Mouse (Mus musculus) gastrocnemius, postnatal 10 days (tissue): ENCODE results near the gene Cntn1. TPM values are rescaled to one million over a fixed set of nuclear protein-coding genes. Genes with fewer than 3 reads are reported as not detected.

ENCODE experiments used
- DNase-seq: peaks from one replicate; pipeline ENCODE4 v3.0.0; 2021; ENCODE audit warnings: mixed read lengths
- total RNA-seq, 2 experiments: library from RNA; stranded (reverse); gene quantifications; 2 replicates each; pipeline ENCODE4 v1.2.3; 2021

The Cntn1 gene
- total RNA-seq, 2 experiments from 2014 or later, result 2.0 to 2.7 TPM

DNA sequence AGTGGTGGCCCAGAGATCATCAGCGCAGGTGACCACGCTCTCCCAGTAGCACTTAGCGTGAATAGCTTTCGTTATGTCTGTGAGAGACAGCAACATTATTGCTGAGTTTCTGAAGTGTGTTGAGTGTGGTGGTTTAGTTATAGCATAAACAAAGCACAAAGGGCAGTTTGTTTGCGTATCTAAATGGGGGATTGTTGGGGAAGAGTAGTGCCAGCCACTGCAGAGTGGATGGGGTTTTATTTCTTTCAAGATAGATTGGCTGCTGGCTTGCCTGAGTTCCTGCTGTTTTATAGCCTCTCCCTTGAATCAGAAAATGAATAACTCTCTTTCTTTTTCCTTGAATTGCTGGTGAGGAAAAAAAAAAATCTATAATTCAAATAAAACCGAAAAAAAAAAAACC, 86.1 kb downstream of the Cntn1 start:
- no peak for DNase-seq

GRCm38 (mm10) chr15:92141972-92142371, 91.0 kb downstream of the Cntn1 start:
- no peak for DNase-seq

- DNase-seq, result no peak
These were observed 104.0 kb downstream of the Cntn1 start for GRCm38 (mm10) chr15:92154921-92155320.

GRCm38 (mm10) chr15:92160855-92161162, 109.8 kb downstream of the Cntn1 start:
- DNase-seq, result no peak

DNA sequence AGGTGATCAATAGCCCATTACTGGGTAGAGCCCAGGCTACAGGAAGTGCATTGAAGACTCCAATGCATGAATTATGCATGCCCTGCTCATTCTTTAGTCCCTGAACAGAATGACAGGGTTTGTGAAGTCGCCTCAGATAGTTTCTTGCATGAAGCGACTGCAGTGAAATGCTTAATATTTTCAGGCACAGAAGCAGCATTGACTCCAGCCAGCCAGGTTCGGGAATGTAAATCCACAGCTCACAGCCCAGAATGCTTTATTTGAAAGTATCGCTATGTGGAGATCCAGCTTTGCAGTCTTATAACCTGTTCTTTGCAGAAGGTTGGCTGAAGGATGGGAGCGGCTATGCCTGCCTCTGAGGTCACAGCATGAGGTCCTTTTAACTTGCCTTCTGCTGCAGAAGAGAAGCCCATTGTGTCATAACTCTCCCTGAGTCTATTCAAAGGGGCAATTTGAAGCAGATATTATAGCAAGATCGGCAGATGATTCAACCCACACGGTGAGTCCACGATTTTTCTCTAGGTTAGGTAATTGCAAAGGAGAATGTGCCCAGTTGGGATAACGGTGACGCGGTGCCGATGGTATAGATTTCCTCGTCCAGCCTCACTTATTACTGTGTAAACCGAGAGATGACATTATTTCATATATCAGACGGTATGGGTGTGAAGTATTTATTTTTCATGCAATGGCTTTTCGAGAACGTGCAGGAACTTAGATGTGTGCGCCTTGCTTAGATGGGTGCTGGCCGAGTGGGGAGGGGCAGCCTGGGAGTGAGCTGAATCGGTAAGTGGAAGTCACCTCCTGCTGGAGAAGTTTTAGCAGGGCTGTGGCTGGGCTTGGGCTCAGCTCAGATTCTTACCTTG, 110.4 kb downstream of the Cntn1 start:
- no peak for DNase-seq

GRCm38 (mm10) chr15:92162835-92163234, 111.9 kb downstream of the Cntn1 start:
- no peak for DNase-seq

- DNase-seq, result no peak
These were observed 113.2 kb downstream of the Cntn1 start for GRCm38 (mm10) chr15:92164127-92164526.

DNA sequence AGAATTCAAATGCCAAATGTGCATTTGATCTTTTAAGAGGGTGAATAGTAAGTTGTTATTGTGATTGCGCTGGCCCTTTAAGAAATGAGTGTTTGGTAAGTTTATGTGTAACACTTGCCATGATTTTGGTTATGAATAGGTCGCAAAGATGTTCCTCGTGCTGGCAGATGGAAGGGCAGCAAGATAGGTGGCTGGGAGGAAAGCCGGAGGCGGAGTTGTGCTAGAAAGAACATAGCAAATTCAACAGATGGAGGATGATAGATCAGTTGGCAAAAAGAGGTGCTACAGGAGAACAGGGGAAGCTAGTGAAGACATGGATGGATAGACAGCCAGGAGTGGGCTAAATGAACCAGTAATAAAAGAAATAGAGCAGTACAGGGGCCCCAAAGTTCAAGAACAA, 115.3 kb downstream of the Cntn1 start:
- no peak for DNase-seq

DNA sequence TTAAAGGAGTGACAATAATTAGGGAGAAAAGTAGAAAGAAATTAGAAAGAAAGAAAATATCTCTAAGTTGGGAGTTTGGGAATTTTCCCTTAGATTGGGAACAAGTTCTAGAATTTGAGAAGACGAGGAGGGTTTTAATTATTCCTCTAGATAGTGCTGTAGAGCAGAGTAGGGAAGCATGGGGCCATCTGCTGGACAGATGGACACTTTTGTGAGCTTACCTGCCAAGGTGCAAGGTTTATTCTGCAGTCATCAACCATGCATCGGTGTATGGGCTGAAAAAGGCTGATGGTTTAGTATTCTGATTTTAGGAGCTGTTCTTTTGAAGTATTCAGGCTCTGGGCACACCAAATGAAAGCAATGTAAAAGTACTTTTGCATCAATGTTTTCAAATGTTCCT, 124.8 kb downstream of the Cntn1 start:
- no peak for DNase-seq

- DNase-seq, result no peak
These were observed 126.4 kb downstream of the Cntn1 start for GRCm38 (mm10) chr15:92177413-92177812.

- no peak for DNase-seq
These were observed 134.5 kb downstream of the Cntn1 start for GRCm38 (mm10) chr15:92185484-92185883.

DNA sequence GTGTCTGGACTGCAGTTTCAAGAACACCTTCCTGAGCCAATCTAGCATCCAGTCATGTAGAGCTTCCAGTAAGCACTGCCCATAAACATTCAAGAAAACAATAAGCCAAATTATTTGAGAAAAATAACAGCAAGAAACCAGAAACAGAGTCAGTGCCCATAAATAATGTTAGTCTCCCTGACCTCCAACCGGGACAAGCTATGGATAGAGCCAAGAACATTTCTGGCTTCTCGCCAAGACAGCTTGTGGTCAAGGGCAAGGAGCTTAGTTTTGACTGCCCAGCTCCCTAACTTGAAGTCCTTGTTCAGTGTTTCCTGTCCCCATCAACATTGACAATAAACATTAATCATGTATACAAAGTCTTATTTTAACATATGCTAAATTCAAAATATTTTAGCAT, 139.0 kb downstream of the Cntn1 start:
- peak; percentile 13 for DNase-seq

- no peak for DNase-seq
These were observed 149.5 kb downstream of the Cntn1 start for GRCm38 (mm10) chr15:92200326-92200985.

- DNase-seq, result no peak
These were observed 155.7 kb downstream of the Cntn1 start for GRCm38 (mm10) chr15:92206695-92207094.

DNA sequence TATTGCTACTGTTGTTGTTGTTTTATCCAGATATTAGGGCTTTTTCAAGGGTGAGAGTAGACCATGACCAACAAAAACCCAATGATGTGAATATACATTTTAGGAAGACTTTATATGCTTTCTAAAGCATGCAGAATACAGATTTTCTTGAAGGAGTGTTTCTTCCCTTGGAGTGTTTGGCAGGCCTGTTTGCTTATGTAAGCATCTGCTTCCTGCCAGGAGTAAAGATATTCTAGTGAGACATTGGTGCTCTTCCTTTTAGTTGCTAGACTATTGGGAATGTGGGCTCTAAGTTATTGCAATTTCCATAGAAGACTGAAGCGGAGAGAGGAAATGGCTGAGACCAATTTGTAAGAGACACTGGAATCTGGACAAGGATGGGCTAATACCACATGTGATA, 158.8 kb downstream of the Cntn1 start:
- no peak for DNase-seq

DNA sequence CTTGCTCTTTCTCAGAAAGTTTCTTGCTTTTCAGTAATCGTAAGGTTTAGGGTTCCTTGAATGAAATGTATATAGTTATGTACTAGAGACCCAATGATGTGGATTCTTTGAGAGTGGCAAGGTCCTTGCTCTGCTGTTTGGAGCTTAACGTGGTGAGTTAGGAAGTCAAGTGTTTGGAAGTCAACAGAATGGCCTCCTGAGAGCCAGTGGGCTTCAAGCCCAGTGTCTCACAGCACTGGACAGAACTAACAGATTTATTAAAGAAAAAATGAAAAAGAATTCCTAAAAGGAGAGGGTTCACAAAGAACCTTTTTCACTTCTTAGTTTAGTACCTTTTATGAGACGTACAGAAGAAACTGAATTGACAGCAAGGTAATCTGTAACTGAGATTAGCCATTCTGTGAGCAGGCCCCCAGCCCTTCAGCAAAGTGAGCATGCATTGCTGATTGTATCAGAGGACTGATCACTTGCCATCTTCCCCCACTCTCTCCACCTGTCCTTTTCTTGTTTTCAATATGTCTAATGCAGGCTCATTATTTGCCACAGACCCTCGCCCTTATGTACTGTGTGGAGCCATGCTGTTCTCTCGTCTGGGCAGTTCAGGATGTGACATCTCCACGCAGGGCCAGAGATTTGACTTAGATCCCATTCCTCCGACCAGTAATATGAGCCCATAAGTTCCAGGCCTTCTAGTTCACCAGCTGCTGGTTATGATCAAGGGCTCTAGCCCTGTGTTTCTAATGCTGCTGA, 159.7 kb downstream of the Cntn1 start:
- no peak for DNase-seq

DNA sequence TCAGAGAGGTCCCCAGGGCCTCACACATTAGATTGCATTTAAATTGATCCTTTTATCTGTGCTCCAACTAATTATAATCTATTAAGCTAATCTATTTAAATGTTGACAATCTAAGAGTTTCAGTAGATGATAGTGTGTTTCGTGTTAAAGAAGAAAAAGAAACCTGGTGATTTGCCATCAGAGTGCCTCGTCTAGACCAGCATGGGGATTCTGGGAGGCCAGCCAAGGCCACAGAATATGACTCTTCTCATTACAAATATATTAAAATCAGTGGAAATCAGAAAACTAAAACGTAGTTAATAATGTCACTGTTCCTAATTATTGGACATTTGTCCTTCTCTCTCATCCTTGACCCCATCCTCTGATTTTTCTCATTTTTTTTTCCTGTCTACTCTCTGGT, 164.9 kb downstream of the Cntn1 start:
- no peak for DNase-seq

GRCm38 (mm10) chr15:92221446-92221845, 170.5 kb downstream of the Cntn1 start:
- DNase-seq, result no peak

DNA sequence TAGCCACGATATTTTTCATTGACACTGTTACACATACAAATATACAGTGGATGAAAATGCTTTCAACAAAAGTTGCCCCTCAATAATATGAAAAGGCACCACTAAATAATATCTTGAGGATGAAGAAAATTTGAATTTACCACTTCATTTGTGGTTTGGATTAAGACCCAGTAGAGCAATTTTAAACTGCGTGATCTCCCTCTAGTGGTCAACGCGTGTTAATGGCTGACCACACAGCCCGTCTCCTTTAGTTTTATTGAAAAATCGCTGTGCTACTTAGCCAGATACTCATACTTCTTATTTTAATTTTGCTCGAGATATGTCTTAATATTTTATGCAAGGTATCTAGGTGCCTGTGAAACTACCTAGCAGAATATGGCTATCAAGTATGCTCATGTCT, 180.4 kb downstream of the Cntn1 start:
- DNase-seq, result no peak

DNA sequence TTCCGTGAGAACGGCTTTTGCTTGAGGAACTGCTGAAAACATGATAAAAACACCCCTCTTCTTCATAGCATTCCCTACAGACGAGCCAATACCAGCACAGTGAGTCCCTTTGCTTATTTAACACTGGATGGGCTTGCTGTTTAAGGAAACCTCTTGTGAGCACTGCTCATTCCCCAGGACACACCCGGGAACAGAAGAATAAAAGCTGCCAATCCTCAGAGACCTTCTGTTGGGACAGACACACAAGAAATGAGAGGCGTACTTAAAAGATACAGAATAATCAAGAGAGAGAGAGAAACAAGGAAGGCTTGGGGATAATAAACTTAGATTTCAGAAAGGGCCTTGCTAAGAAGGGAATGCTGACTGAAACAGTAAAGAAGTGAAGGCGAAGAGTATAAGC, 184.9 kb downstream of the Cntn1 start:
- DNase-seq, result no peak

GRCm38 (mm10) chr15:92264980-92265707, 214.2 kb downstream of the Cntn1 start:
- peak; percentile 22 for DNase-seq

DNA sequence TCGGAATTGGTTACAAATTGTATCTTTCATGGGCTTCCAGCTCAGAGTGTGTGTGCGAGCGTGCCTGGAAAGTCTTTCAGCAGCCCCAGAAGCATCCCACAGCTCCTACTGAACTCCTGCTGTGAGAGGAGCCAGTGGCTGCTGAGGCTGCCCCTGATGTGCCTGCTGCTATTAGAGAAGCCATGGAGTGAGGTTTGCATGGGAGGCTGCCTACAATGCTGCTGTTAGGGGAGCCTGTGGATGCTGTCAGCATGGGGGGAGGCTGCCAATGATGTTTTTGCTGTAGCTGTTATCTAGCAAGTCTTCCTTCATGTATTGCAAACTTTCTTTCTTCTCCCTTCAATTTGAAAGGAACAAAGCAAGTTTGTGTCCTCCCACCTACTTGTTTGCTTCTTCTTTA, 217.4 kb downstream of the Cntn1 start:
- DNase-seq, result no peak
